Mouse (Mus musculus) cerebellum, adult 2 months (tissue): ENCODE data around the gene Ppp1r1a. TPM values are rescaled to one million over a fixed set of nuclear protein-coding genes. Genes with fewer than 3 reads are reported as not detected.

Experiments
- DNase-seq, 2 experiments: peaks; one replicate each; pipeline ENCODE4 v3.0.0; 2021
- H3K27ac ChIP-seq: fragments of 200-500 bp; 2 replicates; pipeline ENCODE4 v1.5.1; 2012; ENCODE audit warnings: low read length, control low read depth, inconsistent platforms; ENCODE audit not compliant: insufficient read depth
- H3K27me3 ChIP-seq: fragments of 200-500 bp; 2 replicates; pipeline ENCODE4 v1.6.1; 2012; ENCODE audit warnings: inconsistent platforms, mild to moderate bottlenecking, low read length, moderate library complexity; ENCODE audit not compliant: control insufficient read depth, insufficient read depth
- H3K4me1 ChIP-seq: fragments of 200-500 bp; 2 replicates; pipeline ENCODE4 v1.6.1; 2011; ENCODE audit warnings: low read length; ENCODE audit not compliant: control insufficient read depth, insufficient read depth
- H3K4me3 ChIP-seq: fragments of 200-500 bp; replicated peaks from 2 replicates; pipeline ENCODE3; 2011; ENCODE audit warnings: mild to moderate bottlenecking, low read depth, low read length, control low read depth; ENCODE audit not compliant: insufficient read depth
- CTCF ChIP-seq: fragments of 200-500 bp; IDR thresholded peaks from 2 replicates; pipeline ENCODE4 v1.5.1; 2011; ENCODE audit warnings: low read depth, mild to moderate bottlenecking, control low read depth, low read length, moderate library complexity, borderline replicate concordance; ENCODE audit not compliant: insufficient read depth
- POLR2A ChIP-seq: fragments of 200-500 bp; IDR thresholded peaks from 2 replicates; pipeline ENCODE4 v1.6.1; 2011; ENCODE audit warnings: low read length, control low read depth, borderline replicate concordance; ENCODE audit not compliant: insufficient read depth
- WGBS: fragments of 180-500 bp; shearing (Covaris S2); methylation state at CpG from one replicate; pipeline ENCODE4 v1.1.7; 2018; 5-methylcytosine and 5-hydroxymethylcytosine counted together
- polyA plus RNA-seq: library from polyadenylated mRNA; depleted of rRNA; stranded (reverse); fragments of >200 nt; gene quantifications from 2 replicates; pipeline ENCODE4 v1.2.3, GENCODE M21; 2012; rRNA removed

Ppp1r1a gene
- polyA plus RNA-seq, 1 experiment = 30.0 TPM

- H3K27ac ChIP-seq = no peak overlapping the region
- WGBS = 90% methylated on average over 10 of the region's 10 CpGs
- no peak for TF ChIP-seq CTCF
- TF ChIP-seq POLR2A = no peak
- no peak overlapping the region for H3K4me3 ChIP-seq
- no peaks in the 10 kb centered on the region for H3K27me3 ChIP-seq
- H3K4me1 ChIP-seq = no peaks in the 10 kb centered on the region
- DNase-seq = no peak
Measured at GRCm38 (mm10) chr15:103496204-103497140, 41.3 kb downstream of the Ppp1r1a start.

- no peak for TF ChIP-seq CTCF
- no peak for TF ChIP-seq POLR2A
- DNase-seq = no peak
- Histone ChIP-seq H3K4me1 (no peaks in the 10 kb centered on the region), H3K27ac (no peak overlapping the region), H3K4me3 (no peak overlapping the region), H3K27me3 (no peaks in the 10 kb centered on the region)
- WGBS = 62% methylated on average over 4 of the region's 4 CpGs
Measured at GRCm38 (mm10) chr15:103488336-103488735, 49.5 kb downstream of the Ppp1r1a start.

- no peak overlapping the region for H3K4me3 ChIP-seq
- 81% methylated on average over 1 of the region's 1 CpGs for WGBS
- H3K4me1 ChIP-seq = no peaks in the 10 kb centered on the region
- DNase-seq = no peak
- no peak for TF ChIP-seq POLR2A
- no peak for TF ChIP-seq CTCF
- no peaks in the 10 kb centered on the region for H3K27me3 ChIP-seq
- no peak overlapping the region for H3K27ac ChIP-seq
Measured at GRCm38 (mm10) chr15:103486658-103487057, 51.1 kb downstream of the Ppp1r1a start.

GRCm38 (mm10) chr15:103485106-103485505 is 52.7 kb downstream of the Ppp1r1a start:
- no peaks in the 10 kb centered on the region for H3K27me3 ChIP-seq
- H3K4me1 ChIP-seq = no peaks in the 10 kb centered on the region
- no peak for DNase-seq
- no peak overlapping the region for H3K4me3 ChIP-seq
- no peak for TF ChIP-seq CTCF
- no peak for TF ChIP-seq POLR2A
- WGBS = 55% methylated on average over 3 of the region's 3 CpGs
- no peak overlapping the region for H3K27ac ChIP-seq

GRCm38 (mm10) chr15:103484490-103484889 is 53.3 kb downstream of the Ppp1r1a start:
- no peak for TF ChIP-seq POLR2A
- no peak for TF ChIP-seq CTCF
- Histone ChIP-seq H3K27ac (no peak overlapping the region), H3K27me3 (no peaks in the 10 kb centered on the region), H3K4me1 (no peaks in the 10 kb centered on the region), H3K4me3 (no peak overlapping the region)
- DNase-seq = no peak
- WGBS = 72% methylated on average over 2 of the region's 2 CpGs

- Histone ChIP-seq H3K4me3 (no peak overlapping the region), H3K27ac (no peak overlapping the region), H3K27me3 (no peaks in the 10 kb centered on the region), H3K4me1 (no peaks in the 10 kb centered on the region)
- TF ChIP-seq POLR2A = no peak
- TF ChIP-seq CTCF = no peak
- 9% methylated on average over 1 of the region's 1 CpGs for WGBS
- DNase-seq = no peak
Measured at GRCm38 (mm10) chr15:103482488-103482887, 55.3 kb downstream of the Ppp1r1a start.

Other genes with a start within 250 kb of the Ppp1r1a start
- 0.43 and 0.62 TPM in 2 replicates for gene Gpr84, start 227.4 kb downstream of the Ppp1r1a start, polyA plus RNA-seq
- 91.4 and 96.6 TPM in 2 replicates for gene Zfp385a, start 197.9 kb downstream of the Ppp1r1a start, polyA plus RNA-seq
- gene Itga5, start 171.2 kb downstream of the Ppp1r1a start, polyA plus RNA-seq = 1.6 TPM in 2 replicates
- 0.16 TPM in 1 of 2 replicates, not detected in the other for gene Gtsf1, start 107.5 kb downstream of the Ppp1r1a start, polyA plus RNA-seq
- gene Gtsf2, start 89.5 kb downstream of the Ppp1r1a start, polyA plus RNA-seq = 0.38 and 1.4 TPM in 2 replicates
- gene Nckap1l, start 84.2 kb downstream of the Ppp1r1a start, polyA plus RNA-seq = 2.0 and 2.2 TPM in 2 replicates
- gene Pde1b, start 35.0 kb downstream of the Ppp1r1a start, polyA plus RNA-seq = 57.5 and 62.5 TPM in 2 replicates
- gene Glycam1, start 27.1 kb upstream of the Ppp1r1a start, polyA plus RNA-seq = 0.40 TPM in 1 of 2 replicates, not detected in the other
- gene Mucl1, start 217.5 kb upstream of the Ppp1r1a start, polyA plus RNA-seq = not detected in 2 replicates